Mouse (Mus musculus) MEL (cell line): ENCODE data around the gene Nxpe2. TPM values are rescaled to one million over a fixed set of nuclear protein-coding genes. Genes with fewer than 3 reads are reported as not detected.

Experiments used
- DNase-seq: peaks from one replicate; pipeline ENCODE4 v3.0.0; 2011; ENCODE audit warnings: low read depth, low spot score
- H3K27ac ChIP-seq: 2 replicates; pipeline ENCODE4 v1.5.1; 2012; ENCODE audit warnings: low read depth, mild to moderate bottlenecking, control low read depth, low read length, moderate library complexity; ENCODE audit not compliant: control insufficient read depth
- H3K27me3 ChIP-seq, 2 experiments: fragments of 150-350 bp in 1 of 2; sonication (generic) in 1 of 2; 2 replicates each; pipeline ENCODE4 v1.6.1; 2012; ENCODE audit warnings: low read length in 2 of 2, mild to moderate bottlenecking in 2 of 2, improper control_type of control experiment in 1 of 2, moderate library complexity in 1 of 2; ENCODE audit not compliant: insufficient read depth in 2 of 2, control insufficient read depth in 1 of 2
- H3K36me3 ChIP-seq, 2 experiments: 2 replicates each; pipeline ENCODE4 v1.6.1; 2012 to 2014; ENCODE audit warnings: low read length in 2 of 2, improper control_type of control experiment in 1 of 2, inconsistent platforms in 1 of 2, mild to moderate bottlenecking in 1 of 2; ENCODE audit not compliant: insufficient read depth in 2 of 2, control insufficient read depth in 1 of 2
- H3K4me1 ChIP-seq, 2 experiments: fragments of 150-350 bp in 1 of 2; sonication (generic) in 1 of 2; 2 replicates each; pipeline ENCODE4 v1.6.1; 2012; ENCODE audit warnings: low read length in 2 of 2, improper control_type of control experiment in 1 of 2, mild to moderate bottlenecking in 1 of 2; ENCODE audit not compliant: insufficient read depth in 2 of 2, control insufficient read depth in 1 of 2
- H3K4me3 ChIP-seq, 2 experiments: fragments of 150-350 bp in 1 of 2; sonication (generic) in 1 of 2; 2 replicates each; pipeline ENCODE4 v1.5.1; 2012; ENCODE audit warnings: low read depth in 2 of 2, low read length in 2 of 2, mild to moderate bottlenecking in 2 of 2, moderate library complexity in 2 of 2, control low read depth in 1 of 2, improper control_type of control experiment in 1 of 2; ENCODE audit not compliant: control insufficient read depth in 1 of 2, insufficient read depth in 1 of 2
- H3K79me2 ChIP-seq: 2 replicates; pipeline ENCODE4 v1.6.1; 2012; ENCODE audit warnings: mild to moderate bottlenecking, low read length, moderate library complexity; ENCODE audit not compliant: control insufficient read depth, poor library complexity, insufficient read depth
- H3K9ac ChIP-seq: 2 replicates; pipeline ENCODE4 v1.6.1; 2012; ENCODE audit warnings: low read depth, mild to moderate bottlenecking, control low read depth, low read length, moderate library complexity; ENCODE audit not compliant: control insufficient read depth, poor library complexity, severe bottlenecking
- H3K9me3 ChIP-seq: fragments of 150-350 bp; sonication (generic); replicated peaks from 2 replicates; pipeline ENCODE4 v1.6.1; 2012; ENCODE audit warnings: mild to moderate bottlenecking, low read length, improper control_type of control experiment, moderate library complexity; ENCODE audit not compliant: insufficient read depth
- CHD1 ChIP-seq: IDR thresholded peaks from 2 replicates; pipeline ENCODE4 v1.6.1; 2012; ENCODE audit warnings: low read depth, mild to moderate bottlenecking, inconsistent platforms, low read length, improper control_type of control experiment
- CHD2 ChIP-seq: IDR thresholded peaks from 2 replicates; pipeline ENCODE4 v1.6.1; 2011; ENCODE audit warnings: low read length, improper control_type of control experiment
- CTCF ChIP-seq, 3 experiments: IDR thresholded peaks in 2 of 3; conservative IDR thresholded peaks in 1 of 3; 2 replicates each; pipeline ENCODE4 v1.5.1; 2011 to 2012; ENCODE audit warnings: low read length in 3 of 3, low read depth in 2 of 3, mild to moderate bottlenecking in 2 of 3, improper control_type of control experiment in 1 of 3, inconsistent platforms in 1 of 3, mixed read lengths in 1 of 3, moderate library complexity in 1 of 3; ENCODE audit not compliant: control insufficient read depth in 1 of 3, insufficient read depth in 1 of 3, poor library complexity in 1 of 3, severe bottlenecking in 1 of 3
- EP300 ChIP-seq, 2 experiments: IDR thresholded peaks; 2 replicates each; pipeline ENCODE4 v1.6.1; 2011; ENCODE audit warnings: improper control_type of control experiment in 2 of 2, low read length in 2 of 2, low read depth in 1 of 2, mild to moderate bottlenecking in 1 of 2
- JUND ChIP-seq: IDR thresholded peaks from 2 replicates; pipeline ENCODE4 v1.6.1; 2011; ENCODE audit warnings: low read depth, mild to moderate bottlenecking, improper control_type of control experiment, low read length
- MAFK ChIP-seq: IDR thresholded peaks from 2 replicates; pipeline ENCODE4 v1.6.1; 2011; ENCODE audit warnings: low read depth, mild to moderate bottlenecking, low read length, improper control_type of control experiment, borderline replicate concordance
- MAX ChIP-seq: IDR thresholded peaks from 2 replicates; pipeline ENCODE4 v1.6.1; 2011; ENCODE audit warnings: low read length, improper control_type of control experiment
- MAZ ChIP-seq: IDR thresholded peaks from 2 replicates; pipeline ENCODE4 v1.6.1; 2012; ENCODE audit warnings: low read depth, mild to moderate bottlenecking, inconsistent platforms, low read length, improper control_type of control experiment
- MEF2A ChIP-seq: IDR thresholded peaks from 2 replicates; pipeline ENCODE4 v1.6.1; 2014; ENCODE audit warnings: low read depth, mild to moderate bottlenecking, inconsistent platforms, low read length, improper control_type of control experiment; ENCODE audit not compliant: poor library complexity, insufficient replicate concordance, severe bottlenecking; ENCODE audit errors: extremely low read depth
- MXI1 ChIP-seq: IDR thresholded peaks from 2 replicates; pipeline ENCODE4 v1.6.1; 2011; ENCODE audit warnings: mild to moderate bottlenecking, low read depth, low read length, improper control_type of control experiment
- MYB ChIP-seq: IDR thresholded peaks from 2 replicates; pipeline ENCODE4 v1.6.1; 2011; ENCODE audit warnings: mild to moderate bottlenecking, low read depth, low read length, improper control_type of control experiment
- NELFE ChIP-seq: IDR thresholded peaks from 2 replicates; pipeline ENCODE4 v1.6.1; 2011; ENCODE audit warnings: low read depth, low read length, improper control_type of control experiment
- NRF1 ChIP-seq: IDR thresholded peaks from 2 replicates; pipeline ENCODE4 v1.6.1; 2014; ENCODE audit warnings: low read depth, mild to moderate bottlenecking, inconsistent platforms, low read length, improper control_type of control experiment, moderate library complexity; ENCODE audit not compliant: poor library complexity, insufficient read depth, severe bottlenecking
- POLR2A ChIP-seq, 2 experiments: IDR thresholded peaks; 2 replicates each; pipeline ENCODE4 v1.6.1; 2011 to 2012; ENCODE audit warnings: low read length in 2 of 2, mild to moderate bottlenecking in 2 of 2, control low read depth in 1 of 2, improper control_type of control experiment in 1 of 2, low read depth in 1 of 2, moderate library complexity in 1 of 2; ENCODE audit not compliant: control insufficient read depth in 1 of 2, insufficient read depth in 1 of 2, poor library complexity in 1 of 2
- POLR2AphosphoS5 ChIP-seq: IDR thresholded peaks from 2 replicates; pipeline ENCODE4 v1.6.1; 2012; ENCODE audit warnings: low read depth, borderline replicate concordance, mild to moderate bottlenecking, inconsistent platforms, low read length, moderate library complexity, mixed read lengths
- RAD21 ChIP-seq: IDR thresholded peaks from 2 replicates; pipeline ENCODE4 v1.6.1; 2011; ENCODE audit warnings: mild to moderate bottlenecking, low read depth, low read length, improper control_type of control experiment
- SMC3 ChIP-seq: IDR thresholded peaks from 2 replicates; pipeline ENCODE4 v1.6.1; 2011; ENCODE audit warnings: low read depth, low read length, improper control_type of control experiment
- UBTF ChIP-seq: IDR thresholded peaks from 2 replicates; pipeline ENCODE4 v1.6.1; 2012; ENCODE audit warnings: low read depth, mild to moderate bottlenecking, inconsistent platforms, low read length, improper control_type of control experiment, moderate library complexity, borderline replicate concordance; ENCODE audit not compliant: insufficient read depth
- USF1 ChIP-seq: IDR thresholded peaks from 2 replicates; pipeline ENCODE4 v1.6.1; 2014; ENCODE audit warnings: low read depth, mild to moderate bottlenecking, inconsistent platforms, low read length, improper control_type of control experiment, moderate library complexity
- ZNF384 ChIP-seq: IDR thresholded peaks from 2 replicates; pipeline ENCODE4 v1.6.1; 2012; ENCODE audit warnings: low read depth, mild to moderate bottlenecking, inconsistent platforms, low read length, improper control_type of control experiment
- polyA plus RNA-seq, 2 experiments: library from polyadenylated mRNA; stranded (reverse) in 1 of 2; unstranded in 1 of 2; fragments of >175 nt in 1 of 2; fragments of >200 nt in 1 of 2; gene quantifications; 2 replicates each; pipeline versions ENCODE4 v1.2.1 to v1.2.4; 2012; ENCODE audit warnings: low replicate concordance in 2 of 2, low read depth in 1 of 2; ENCODE audit not compliant: insufficient read length in 2 of 2, insufficient read depth in 1 of 2, missing spikeins in 1 of 2
- total RNA-seq: library from RNA; depleted of rRNA; stranded (reverse); fragments of 300-350 nt; gene quantifications from 2 replicates; pipeline ENCODE4 v1.2.3, GENCODE M21; 2012

Gene Nxpe2
- total and polyA plus RNA-seq, 3 experiments, result 3.1 to 3.5 TPM; not detected in 1

DNA sequence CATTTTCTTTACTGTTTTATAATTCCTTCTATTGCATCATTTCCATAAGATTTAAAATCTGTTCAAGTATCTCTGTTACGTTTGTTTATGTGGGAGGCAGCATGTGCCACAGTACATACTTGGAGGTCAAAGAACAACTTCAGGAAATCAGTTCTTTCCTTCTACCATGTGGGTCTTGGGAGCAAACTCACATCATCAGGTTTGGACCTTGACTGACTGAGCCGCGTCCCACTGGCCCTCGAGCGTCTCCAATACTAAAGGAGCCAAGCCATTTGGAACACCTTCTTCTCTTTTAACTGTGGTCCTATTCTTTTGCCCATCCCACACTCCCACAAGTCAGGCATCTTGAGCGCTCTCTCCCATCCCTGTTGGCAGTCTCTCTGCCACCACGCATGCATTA is 23.7 kb downstream of the Nxpe2 start:
- Histone ChIP-seq H3K79me2 (no peaks in the 10 kb centered on the region), H3K27me3 (no peaks in the 10 kb centered on the region), H3K4me3 (no peak overlapping the region), H3K36me3 (no peaks in the 10 kb centered on the region), H3K27ac (no peak overlapping the region), H3K4me1 (no peaks in the 10 kb centered on the region), H3K9me3 (no peaks in the 10 kb centered on the region), H3K9ac (no peak overlapping the region)
- no peak for DNase-seq
- TF ChIP-seq MAFK (no peak), EP300 (IDR thresholded peaks at IDR 0.05; ENCODE audit: low read depth in 1 of 2, low read length in 2 of 2) (no peak), SMC3 (no peak), MAX (no peak), USF1 (no peak), CTCF (IDR thresholded peaks at IDR 0.05 in 2 of 3, conservative IDR thresholded peaks at IDR 0.05 in 1 of 3; ENCODE audit: control insufficient read depth in 1 of 3, insufficient read depth in 1 of 3, low read depth in 2 of 3, low read length in 3 of 3, poor library complexity in 1 of 3, severe bottlenecking in 1 of 3) (no peak), JUND (no peak), MXI1 (no peak), CHD2 (no peak), POLR2AphosphoS5 (no peak), CHD1 (no peak)

DNA sequence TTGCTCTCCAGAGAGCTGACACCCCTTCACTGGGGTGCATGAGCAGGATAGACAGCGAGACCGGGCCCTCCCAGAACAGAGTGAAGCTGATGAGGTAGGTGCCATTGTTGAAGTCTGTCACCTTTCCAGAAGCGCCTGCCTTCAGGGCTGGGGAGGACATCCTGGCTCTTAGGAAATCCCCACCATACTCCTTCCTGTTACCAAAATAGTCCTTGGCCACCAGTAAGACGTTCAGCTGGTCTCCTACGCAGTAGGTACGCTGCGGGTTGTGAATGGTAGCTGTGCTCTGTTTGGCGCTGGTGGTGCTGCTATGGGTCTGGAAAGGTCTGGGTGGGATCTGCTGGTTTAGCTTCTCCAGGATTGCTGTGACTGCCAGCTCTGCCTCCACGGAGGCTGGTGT is 26.9 kb downstream of the Nxpe2 start:
- DNase-seq, result no peak
- no peaks in the 10 kb centered on the region for H3K27me3 ChIP-seq
- no peaks in the 10 kb centered on the region for H3K4me1 ChIP-seq
- H3K9ac ChIP-seq, result no peak overlapping the region
- H3K36me3 ChIP-seq, result no peaks in the 10 kb centered on the region
- TF ChIP-seq NELFE (no peak), POLR2AphosphoS5 (no peak), MYB (no peak), MEF2A (no peak), MAZ (no peak), ZNF384 (no peak), SMC3 (no peak), RAD21 (no peak), NRF1 (no peak), JUND (no peak), POLR2A (IDR thresholded peaks at IDR 0.05; ENCODE audit: control insufficient read depth in 1 of 2, insufficient read depth in 1 of 2, low read depth in 1 of 2, low read length in 2 of 2, poor library complexity in 1 of 2) (no peak), EP300 (IDR thresholded peaks at IDR 0.05; ENCODE audit: low read depth in 1 of 2, low read length in 2 of 2) (no peak), UBTF (no peak), USF1 (no peak)
- TF ChIP-seq, all 39 proteins: peak for 0
- Histone ChIP-seq H3K79me2 (no peaks in the 10 kb centered on the region), H3K9me3 (no peaks in the 10 kb centered on the region), H3K27ac (no peak overlapping the region), H3K4me3 (no peak overlapping the region)
